Mouse (Mus musculus) left cerebral cortex, adult 11 months (tissue): Measurements from ENCODE around the gene Tomm5.
"Not testable (repeated sequence)": the region's sequence is repeated elsewhere in the genome, so short reads cannot be mapped to it uniquely, and the experiment has no call there.

Source experiments
- DNase-seq: peaks from one replicate; pipeline ENCODE4 v3.0.0; 2022; ENCODE audit warnings: low spot score

The Tomm5 gene

DNA sequence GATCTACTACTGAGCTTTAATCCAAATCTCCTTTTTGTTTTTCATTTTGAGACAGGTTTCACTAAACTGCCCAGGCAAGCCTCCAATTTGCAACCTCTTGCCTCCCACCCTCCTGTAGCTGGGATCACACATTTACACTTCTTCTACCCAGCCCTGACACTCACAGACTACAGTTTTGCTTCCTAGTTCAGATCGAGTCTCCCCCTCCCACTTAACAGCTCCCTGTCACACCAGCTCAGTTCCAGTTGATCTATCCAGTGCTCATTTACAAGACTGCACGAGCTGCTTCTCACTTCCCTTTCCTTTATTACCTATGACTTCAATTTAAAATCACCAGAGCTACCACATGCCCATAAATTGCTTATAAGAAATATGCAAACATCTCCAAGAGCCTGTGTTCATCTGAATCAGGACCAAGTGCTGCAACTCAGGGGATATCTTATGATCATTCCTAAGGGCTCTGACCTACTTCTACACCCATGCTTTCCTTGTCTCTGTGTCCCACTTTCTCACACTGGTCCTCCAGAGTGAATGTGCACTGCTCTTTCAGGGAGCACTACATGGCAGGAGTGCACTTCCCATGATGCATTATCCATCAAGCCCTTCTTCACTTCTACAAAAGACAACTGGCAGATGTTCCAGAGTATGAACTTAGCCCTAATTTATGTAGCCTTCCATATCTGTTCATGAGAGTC, 41.7 kb downstream of the Tomm5 start:
- DNase-seq = no peak

GRCm38 (mm10) chr4:45064577-45064976, 43.3 kb downstream of the Tomm5 start:
- DNase-seq = no peak

- DNase-seq = not testable (repeated sequence)
Measured at GRCm38 (mm10) chr4:45063836-45064235, 44.1 kb downstream of the Tomm5 start.

GRCm38 (mm10) chr4:45055451-45055850, 52.5 kb downstream of the Tomm5 start:
- no peak for DNase-seq
